Mouse (Mus musculus): Measurements from ENCODE around the gene Btg2. TPM values are rescaled to one million over a fixed set of nuclear protein-coding genes. Genes with fewer than 3 reads are reported as not detected.

The Btg2 gene
- polyA plus RNA-seq (2014; fragmentation: Illumina TruSeq; extraction: RNeasy Lipid Tissue Mini Kit (QIAGEN cat#74804); ENCODE audit: low replicate concordance) = 28.3 TPM

DNA sequence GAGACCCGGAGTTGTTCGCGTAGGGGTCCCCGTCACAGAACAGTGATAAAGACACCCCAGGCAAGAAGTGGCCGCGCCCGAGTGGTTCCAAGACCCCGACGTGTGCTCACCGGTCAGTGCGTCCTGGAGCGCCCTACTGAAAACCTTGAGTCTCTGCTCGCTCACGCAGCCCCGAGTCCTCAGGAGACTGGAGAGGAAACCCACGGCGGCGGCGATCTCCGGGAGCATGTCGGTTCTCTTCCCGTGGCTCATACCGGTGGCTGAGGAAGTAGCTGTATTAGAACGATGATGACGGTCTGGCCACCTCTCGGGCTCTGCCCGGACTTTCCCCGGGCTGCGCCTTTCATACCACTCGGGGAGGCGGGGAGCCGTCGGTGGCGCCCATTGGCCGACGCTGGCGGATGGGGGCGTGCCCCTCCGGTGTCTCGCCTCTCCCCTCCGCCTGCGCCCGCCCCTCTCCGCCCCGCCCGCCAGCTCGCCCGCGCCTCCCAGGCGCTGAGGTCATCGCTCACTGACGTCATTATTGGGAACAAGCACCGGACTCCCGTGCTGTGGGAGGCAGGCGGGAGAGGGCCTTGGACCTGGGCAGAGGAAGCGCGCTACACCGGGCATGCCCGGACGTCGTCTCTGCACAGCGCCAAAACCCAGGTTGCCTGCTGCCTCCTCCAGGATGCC is at the start of gene Btg2:
Btg2 (minus strand) TSS at position 319 of the 675 bp plus-strand sequence.

DNA sequence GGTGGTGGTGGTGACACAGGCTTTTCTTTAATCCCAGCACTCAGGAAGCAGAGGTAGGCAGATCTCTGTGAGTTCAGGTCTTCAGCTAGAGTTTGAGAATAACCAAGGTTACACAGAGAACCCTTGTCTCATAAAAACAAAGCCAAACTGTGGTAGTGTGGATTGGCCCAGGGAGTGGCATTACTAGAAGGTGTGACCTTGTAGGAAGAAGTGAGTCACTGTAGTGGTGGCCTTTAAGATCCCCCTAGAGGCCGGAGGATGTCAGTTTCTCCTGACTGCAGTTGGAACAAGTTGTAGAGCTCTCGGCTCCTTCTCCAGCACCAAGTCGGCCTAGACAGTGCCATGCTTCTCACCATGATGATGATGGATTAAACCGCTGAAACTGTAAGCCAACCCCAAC is 32.1 kb upstream of the Btg2 start, which contains the start of gene Chit1:
Chit1 (plus strand) TSS at position 264 of the 400 bp plus-strand sequence.

DNA sequence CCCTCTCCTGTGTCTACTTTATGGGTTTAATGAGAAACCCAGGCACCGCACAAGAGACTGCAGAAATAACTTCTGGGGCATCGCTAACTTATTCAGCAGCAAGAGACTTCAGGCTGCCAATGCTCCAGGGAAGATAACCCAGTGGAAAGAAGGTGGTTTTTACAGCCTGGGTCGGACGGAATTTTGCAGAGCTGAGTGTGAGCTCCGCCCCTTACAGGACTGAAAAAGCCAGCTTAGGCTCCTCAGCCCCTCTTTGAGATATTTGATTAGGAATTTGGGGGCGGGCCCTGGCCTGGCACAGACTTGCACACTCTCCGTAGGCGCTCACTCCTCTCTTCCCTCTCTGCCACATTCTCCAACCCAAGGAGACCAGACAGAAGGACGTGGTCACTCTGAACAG is 41.7 kb downstream of the Btg2 start, which contains the start of gene Fmod:
Fmod (plus strand) TSS at position 83 of the 400 bp plus-strand sequence.

Other genes with a start within 250 kb of the Btg2 start
- 1.4 TPM for gene Optc, start 171.1 kb downstream of the Btg2 start, polyA plus RNA-seq (2014; fragmentation: Illumina TruSeq; extraction: RNeasy Lipid Tissue Mini Kit (QIAGEN cat#74804); ENCODE audit: low replicate concordance)
- 3.3 TPM for gene Prelp, start 157.7 kb downstream of the Btg2 start, polyA plus RNA-seq (2014; fragmentation: Illumina TruSeq; extraction: RNeasy Lipid Tissue Mini Kit (QIAGEN cat#74804); ENCODE audit: low replicate concordance)
- not detected for gene Fmod, start 41.9 kb downstream of the Btg2 start, polyA plus RNA-seq (2014; fragmentation: Illumina TruSeq; extraction: RNeasy Lipid Tissue Mini Kit (QIAGEN cat#74804); ENCODE audit: low replicate concordance)
- gene Chit1, start 32.1 kb upstream of the Btg2 start, polyA plus RNA-seq (2014; fragmentation: Illumina TruSeq; extraction: RNeasy Lipid Tissue Mini Kit (QIAGEN cat#74804); ENCODE audit: low replicate concordance) = not detected
- gene Chil1, start 103.1 kb upstream of the Btg2 start, polyA plus RNA-seq (2014; fragmentation: Illumina TruSeq; extraction: RNeasy Lipid Tissue Mini Kit (QIAGEN cat#74804); ENCODE audit: low replicate concordance) = not detected
- not detected for gene Mybph, start 114.3 kb upstream of the Btg2 start, polyA plus RNA-seq (2014; fragmentation: Illumina TruSeq; extraction: RNeasy Lipid Tissue Mini Kit (QIAGEN cat#74804); ENCODE audit: low replicate concordance)
- gene Adora1, start 156.3 kb upstream of the Btg2 start, polyA plus RNA-seq (2014; fragmentation: Illumina TruSeq; extraction: RNeasy Lipid Tissue Mini Kit (QIAGEN cat#74804); ENCODE audit: low replicate concordance) = 0.52 TPM
- not detected for gene Myog, start 210.9 kb upstream of the Btg2 start, polyA plus RNA-seq (2014; fragmentation: Illumina TruSeq; extraction: RNeasy Lipid Tissue Mini Kit (QIAGEN cat#74804); ENCODE audit: low replicate concordance)